Mouse (Mus musculus) ovary, postnatal 10 days (tissue): ENCODE data around the gene Vmn2r24.
"Not testable (repeated sequence)": the region's sequence is repeated elsewhere in the genome, so short reads cannot be mapped to it uniquely, and the experiment has no call there.

ENCODE experiments used
- DNase-seq: peaks from one replicate; pipeline ENCODE4 v3.0.0; 2022; ENCODE audit warnings: low spot score

Gene Vmn2r24

GRCm38 (mm10) chr6:123778579-123778978 lies at the start of gene Vmn2r24:
Gene Vmn2r24, plus strand, starts transcription at chr6:123778879.
- no peak for DNase-seq

DNA sequence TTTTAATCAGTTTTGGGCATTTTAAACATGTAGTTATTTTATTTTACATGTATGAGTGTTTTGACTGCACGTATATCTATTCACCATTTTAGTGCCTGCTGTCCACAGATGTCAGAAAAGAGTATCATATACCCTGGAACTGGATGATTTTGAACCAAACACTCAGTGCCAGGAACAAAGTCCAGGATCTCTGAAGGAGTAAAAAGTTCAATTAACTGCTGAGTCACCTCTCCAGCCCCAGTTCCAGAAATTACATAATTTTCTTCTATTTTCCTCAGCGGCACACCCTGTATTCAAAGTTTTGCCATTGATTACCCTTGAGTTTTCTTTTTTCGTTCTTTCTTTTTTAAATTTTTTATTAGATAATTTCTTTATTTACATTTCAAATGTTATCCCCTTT lies 8.6 kb upstream of the Vmn2r24 start:
- DNase-seq, result no peak

- DNase-seq, result no peak
These were observed 6.2 kb downstream of the Vmn2r24 start for GRCm38 (mm10) chr6:123784857-123785256.

DNA sequence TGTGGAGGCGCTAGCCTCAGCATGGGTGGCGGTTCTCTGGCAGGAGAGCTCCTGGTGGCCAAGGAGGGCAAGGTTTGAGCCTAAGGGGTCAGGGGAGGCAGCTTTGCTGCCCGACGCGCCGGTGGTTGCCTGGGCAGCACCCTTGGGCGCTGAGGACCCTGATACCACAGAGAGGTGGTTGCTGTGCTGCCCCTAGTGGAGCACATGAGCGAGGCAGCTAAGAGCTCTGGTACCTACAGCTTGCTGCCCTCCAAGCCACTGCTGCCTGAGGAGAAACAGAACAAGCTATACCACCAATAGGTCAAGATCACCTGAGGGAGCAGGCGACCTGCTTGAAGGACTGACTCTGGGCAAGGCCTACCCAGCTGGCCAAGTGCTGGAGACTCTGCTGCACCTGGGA lies 15.1 kb downstream of the Vmn2r24 start:
- no peak for DNase-seq

DNA sequence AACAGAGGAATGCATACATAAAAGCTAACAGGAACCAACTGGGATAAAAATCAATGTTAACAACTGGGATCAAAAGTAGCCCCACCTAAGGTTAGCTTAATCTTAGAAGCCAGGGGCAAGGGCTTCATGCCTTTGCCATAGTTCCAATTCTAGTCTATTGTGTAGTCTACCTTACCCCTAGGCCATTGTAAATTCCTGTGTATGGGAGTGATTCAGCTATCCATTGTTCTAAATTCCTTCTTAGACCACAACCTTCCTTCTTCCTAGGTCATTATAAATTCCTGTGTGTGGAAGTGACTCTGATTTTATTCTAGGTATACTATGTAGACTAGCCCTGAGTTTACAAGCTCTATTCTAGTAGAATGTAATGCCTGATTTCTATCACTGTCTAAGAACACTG lies 31.6 kb downstream of the Vmn2r24 start:
- DNase-seq, result not testable (repeated sequence)

- DNase-seq, result no peak
These were observed 41.3 kb downstream of the Vmn2r24 start for GRCm38 (mm10) chr6:123819951-123820350.

DNA sequence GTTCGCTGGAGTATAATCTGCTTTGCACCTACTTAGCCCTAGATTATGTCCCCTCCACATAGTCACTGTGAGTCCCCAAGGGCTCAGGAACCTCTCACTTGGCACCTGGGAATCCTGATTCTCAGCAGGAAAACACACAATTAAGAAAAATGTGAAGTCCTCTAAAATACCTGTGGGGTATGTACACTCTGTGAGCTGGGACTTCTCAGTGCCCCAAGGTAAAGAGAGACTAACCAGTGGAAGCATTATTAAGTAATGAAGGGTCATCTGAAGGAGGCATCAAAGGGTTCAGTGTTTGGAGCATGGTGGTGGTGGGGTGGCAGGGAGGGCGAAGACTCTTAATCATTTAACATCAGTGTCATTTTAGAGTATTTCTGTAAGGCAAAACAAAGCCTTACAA lies 74.7 kb downstream of the Vmn2r24 start, which contains the start of gene Vmn2r25:
Gene Vmn2r25, minus strand, starts transcription at position 101 of the 400 bp plus-strand sequence.
- not testable (repeated sequence) for DNase-seq
